Mouse (Mus musculus) heart, postnatal 0 days (tissue): ENCODE measurements around the gene Nova2. TPM values are rescaled to one million over a fixed set of nuclear protein-coding genes. Genes with fewer than 3 reads are reported as not detected.
A peak's percentile ranks its signal among the peaks of the same experiment; 100 is the strongest.

ENCODE experiments used
- ATAC-seq: fragments of 200-750 bp; cut with Nextera tagmentation; 2 replicates; pipeline ENCODE4 v1.8.0; 2017; ENCODE audit warnings: low read depth, moderate number of reproducible peaks, moderate library complexity; ENCODE audit not compliant: insufficient read depth
- DNase-seq: peaks from one replicate; pipeline ENCODE4 v3.0.0-alpha.2; 2016; ENCODE audit warnings: low spot score
- H3K27ac ChIP-seq: fragments of 300-500 bp; sonication (generic); 2 replicates; pipeline ENCODE4 v1.5.1; 2014; ENCODE audit warnings: low read depth, mild to moderate bottlenecking
- H3K27me3 ChIP-seq: fragments of 300-500 bp; sonication (generic); 2 replicates; pipeline ENCODE4 v1.6.1; 2014; ENCODE audit warnings: low read length, mixed read lengths; ENCODE audit not compliant: control insufficient read depth, insufficient read depth
- H3K36me3 ChIP-seq: fragments of 300-500 bp; sonication (generic); replicated peaks from 2 replicates; pipeline ENCODE4 v1.6.1; 2014; ENCODE audit warnings: low read length, mixed read lengths; ENCODE audit not compliant: control insufficient read depth, insufficient read depth
- H3K4me1 ChIP-seq: fragments of 300-500 bp; sonication (generic); 2 replicates; pipeline ENCODE4 v1.6.1; 2014; ENCODE audit warnings: antibody characterized with exemption; ENCODE audit not compliant: control insufficient read depth, insufficient read depth
- H3K4me2 ChIP-seq: fragments of 300-500 bp; sonication (generic); 2 replicates; pipeline ENCODE4 v1.6.1; 2014; ENCODE audit warnings: low read depth, mild to moderate bottlenecking, low read length, moderate library complexity
- H3K4me3 ChIP-seq: fragments of 300-500 bp; sonication (generic); 2 replicates; pipeline ENCODE4 v1.5.1; 2014; ENCODE audit warnings: low read depth, low read length
- H3K9ac ChIP-seq: fragments of 300-500 bp; sonication (generic); replicated peaks from 2 replicates; pipeline ENCODE4 v1.6.1; 2014; ENCODE audit warnings: low read depth, low read length, mixed read lengths
- H3K9me3 ChIP-seq: fragments of 300-500 bp; sonication (generic); replicated peaks from 2 replicates; pipeline ENCODE4 v1.6.1; 2016; ENCODE audit warnings: low read length; ENCODE audit not compliant: control insufficient read depth
- CTCF ChIP-seq: IDR thresholded peaks from 2 replicates; pipeline ENCODE4 v1.5.1; 2016; ENCODE audit warnings: antibody characterized with exemption, control low read depth, low read depth
- EP300 ChIP-seq: IDR thresholded peaks from 2 replicates; pipeline ENCODE4 v1.6.1; 2016; ENCODE audit warnings: antibody characterized with exemption, low read depth
- WGBS: fragments of 180-500 bp; shearing (Covaris S2); extraction: QIAGEN DNeasy Blood & Tissue Kit; methylation state at CpG from one replicate; pipeline ENCODE4 v1.1.7; 2014; 5-methylcytosine and 5-hydroxymethylcytosine counted together
- polyA plus RNA-seq: library from polyadenylated mRNA; unstranded; fragments of >200 nt; fragmentation: Nextera tagmentation; extraction: Ambion mirVana; gene quantifications from 2 replicates; pipeline ENCODE4 v1.2.1, GENCODE M21; 2015
- total RNA-seq: library from RNA; depleted of rRNA; stranded (reverse); fragments of >200 nt; gene quantifications from 2 replicates; pipeline ENCODE4 v1.2.3, GENCODE M21; 2014; ENCODE audit warnings: low replicate concordance

The Nova2 gene
- total and polyA plus RNA-seq, 2 experiments from 2014 or later = 0.41 to 0.61 TPM

- TF ChIP-seq EP300 (no peak), CTCF (no peak)
- Histone ChIP-seq H3K9ac (no peak overlapping the region), H3K4me1 (no peaks in the 10 kb centered on the region), H3K27me3 (no peaks in the 10 kb centered on the region), H3K4me2 (no peak overlapping the region), H3K9me3 (no peaks in the 10 kb centered on the region), H3K4me3 (no peak overlapping the region), H3K36me3 (peaks cover 53% of the 10 kb centered on the region), H3K27ac (no peak overlapping the region)
- no peak for ATAC-seq
- WGBS = 94% methylated on average over 2 of the region's 2 CpGs
- no peak for DNase-seq
Measured at GRCm38 (mm10) chr7:18900513-18900912, 25.2 kb upstream of the Nova2 start.

GRCm38 (mm10) chr7:18902486-18902885 is 23.2 kb upstream of the Nova2 start:
- DNase-seq (no peak), ATAC-seq (no peak)
- H3K4me1 ChIP-seq = no peaks in the 10 kb centered on the region
- no peaks in the 10 kb centered on the region for H3K9me3 ChIP-seq
- peaks cover 58% of the 10 kb centered on the region for H3K36me3 ChIP-seq
- TF ChIP-seq EP300 (no peak), CTCF (no peak)
- no peaks in the 10 kb centered on the region for H3K27me3 ChIP-seq
- 56% methylated on average over 3 of the region's 3 CpGs for WGBS
- no peak overlapping the region for H3K9ac ChIP-seq
- no peak overlapping the region for H3K27ac ChIP-seq
- H3K4me2 ChIP-seq = no peak overlapping the region
- no peak overlapping the region for H3K4me3 ChIP-seq

- WGBS = 82% methylated on average over 3 of the region's 3 CpGs
- no peak for DNase-seq
- H3K9ac ChIP-seq = no peak overlapping the region
- TF ChIP-seq CTCF (no peak), EP300 (no peak)
- ATAC-seq = no peak
- H3K4me2 ChIP-seq = no peak overlapping the region
- H3K27me3 ChIP-seq = no peaks in the 10 kb centered on the region
- no peak overlapping the region for H3K27ac ChIP-seq
- H3K4me3 ChIP-seq = no peak overlapping the region
- peaks cover 35% of the 10 kb centered on the region; the same call in 1 of the 2 replicates for H3K36me3 ChIP-seq
- no peaks in the 10 kb centered on the region for H3K9me3 ChIP-seq
- H3K4me1 ChIP-seq = peaks cover 8% of the 10 kb centered on the region; the same call in 1 of the 2 replicates
Measured at GRCm38 (mm10) chr7:18904971-18905370, 20.7 kb upstream of the Nova2 start.

- H3K27ac ChIP-seq = no peak overlapping the region
- no peak for ATAC-seq
Measured at GRCm38 (mm10) chr7:18909797-18910196, 15.9 kb upstream of the Nova2 start.

GRCm38 (mm10) chr7:18910241-18910831 is 15.4 kb upstream of the Nova2 start, which contains the start of gene Ccdc61:
Gene Ccdc61, minus strand, starts transcription at chr7:18910415.
- no peaks in the 10 kb centered on the region for H3K9me3 ChIP-seq
- H3K27ac ChIP-seq = no peak within 1 kb of the TSS
- TF ChIP-seq CTCF (no peak), EP300 (peak; percentile 75)
- DNase-seq = peak; percentile 99
- H3K4me2 ChIP-seq = peak within 1 kb of the TSS; percentile 67
- peaks cover 11% of the 10 kb centered on the region; the same call in 1 of the 2 replicates for H3K4me1 ChIP-seq
- 0 out of 2 replicates have a peak, but pooled peaks cover 5% of the 10 kb centered on the region for H3K36me3 ChIP-seq
- peak; percentile 99 for ATAC-seq
- 0% methylated on average over 33 of the region's 33 CpGs for WGBS
- H3K27me3 ChIP-seq = no peaks in the 10 kb centered on the region
- peak within 1 kb of the TSS; percentile 78 for H3K4me3 ChIP-seq
- H3K9ac ChIP-seq = peak within 1 kb of the TSS; percentile 57

More at GRCm38 (mm10) chr7:18909797-18910196, 15.9 kb upstream of the Nova2 start:
- Histone ChIP-seq H3K9me3 (no peaks in the 10 kb centered on the region), H3K4me3 (peak overlapping the region; percentile 78), H3K9ac (peak overlapping the region; percentile 57), H3K4me1 (peaks cover 11% of the 10 kb centered on the region; the same call in 1 of the 2 replicates), H3K36me3 (0 out of 2 replicates have a peak, but pooled peaks cover 5% of the 10 kb centered on the region), H3K27me3 (no peaks in the 10 kb centered on the region), H3K4me2 (peak overlapping the region; percentile 67)
- peak; percentile 5 for DNase-seq
- TF ChIP-seq EP300 (no peak), CTCF (no peak)
- 4% methylated on average over 17 of the region's 17 CpGs for WGBS

- Histone ChIP-seq H3K4me3 (no peak overlapping the region), H3K27ac (no peak overlapping the region), H3K36me3 (no peaks in the 10 kb centered on the region), H3K9ac (no peak overlapping the region), H3K4me1 (no peaks in the 10 kb centered on the region), H3K27me3 (peaks cover 5% of the 10 kb centered on the region; the same call in 1 of the 2 replicates), H3K4me2 (no peak overlapping the region), H3K9me3 (no peaks in the 10 kb centered on the region)
- no peak for ATAC-seq
- no peak for TF ChIP-seq CTCF
- no peak for TF ChIP-seq EP300
- DNase-seq = no peak
- WGBS = 66% methylated on average over 4 of the region's 4 CpGs
Measured at GRCm38 (mm10) chr7:18916254-18916653, 9.4 kb upstream of the Nova2 start.
